Mouse (Mus musculus) ES-E14 (cell line): Measurements from ENCODE around the gene C330007P06Rik. TPM values are rescaled to one million over a fixed set of nuclear protein-coding genes. Genes with fewer than 3 reads are reported as not detected.
A peak's percentile ranks its signal among the peaks of the same experiment; 100 is the strongest.

Experiments
- DNase-seq: peaks from one replicate; pipeline ENCODE4 v3.0.0-alpha.2; 2013; ENCODE audit warnings: low read depth, low spot score
- H3K27ac ChIP-seq: 2 replicates; pipeline ENCODE4 v1.5.1; 2012; ENCODE audit warnings: low read depth, mild to moderate bottlenecking, low read length, moderate library complexity, mixed read lengths; ENCODE audit not compliant: poor library complexity, insufficient read depth, severe bottlenecking
- H3K36me3 ChIP-seq: 2 replicates; pipeline ENCODE4 v1.6.1; 2012; ENCODE audit warnings: mild to moderate bottlenecking, low read length, moderate library complexity, mixed read lengths; ENCODE audit not compliant: control insufficient read depth, poor library complexity, insufficient read depth, severe bottlenecking
- H3K4me1 ChIP-seq, 2 experiments: fragments of 150-350 bp in 1 of 2; sonication (generic) in 1 of 2; 2 replicates each; pipeline ENCODE4 v1.6.1; 2012; ENCODE audit warnings: low read length in 2 of 2, mild to moderate bottlenecking in 1 of 2, mixed read lengths in 1 of 2; ENCODE audit not compliant: control insufficient read depth in 2 of 2, insufficient read depth in 2 of 2, poor library complexity in 1 of 2
- H3K4me3 ChIP-seq, 2 experiments: fragments of 150-350 bp in 1 of 2; sonication (generic) in 1 of 2; 2 replicates each; pipeline ENCODE4 v1.5.1; 2012; ENCODE audit warnings: low read length in 2 of 2, low read depth in 1 of 2, mild to moderate bottlenecking in 1 of 2, mixed read lengths in 1 of 2; ENCODE audit not compliant: insufficient read depth in 1 of 2, poor library complexity in 1 of 2, severe bottlenecking in 1 of 2
- H3K9ac ChIP-seq: 2 replicates; pipeline ENCODE4 v1.6.1; 2012; ENCODE audit warnings: low read depth, mild to moderate bottlenecking, low read length, mixed read lengths; ENCODE audit not compliant: poor library complexity, insufficient read depth, severe bottlenecking
- H3K9me3 ChIP-seq: fragments of 150-350 bp; sonication (generic); 2 replicates; pipeline ENCODE4 v1.6.1; 2012; ENCODE audit warnings: low read depth, mild to moderate bottlenecking, low read length; ENCODE audit not compliant: control insufficient read depth, insufficient read depth
- CHD2 ChIP-seq: IDR thresholded peaks from 2 replicates; pipeline ENCODE4 v1.6.1; 2014; ENCODE audit warnings: mild to moderate bottlenecking, low read depth, low read length, inconsistent platforms
- HCFC1 ChIP-seq: IDR thresholded peaks from 2 replicates; pipeline ENCODE4 v1.6.1; 2012; ENCODE audit warnings: low read length, inconsistent platforms, borderline replicate concordance; ENCODE audit not compliant: insufficient read depth
- MAFK ChIP-seq: IDR thresholded peaks from 2 replicates; pipeline ENCODE4 v1.6.1; 2014; ENCODE audit warnings: mild to moderate bottlenecking, low read depth, low read length, inconsistent platforms; ENCODE audit not compliant: insufficient read depth
- ZC3H11A ChIP-seq: IDR thresholded peaks from 2 replicates; pipeline ENCODE4 v1.6.1; 2012; ENCODE audit warnings: low read depth, mild to moderate bottlenecking, inconsistent platforms, low read length, borderline replicate concordance
- ZNF384 ChIP-seq: IDR thresholded peaks from 2 replicates; pipeline ENCODE4 v1.6.1; 2012; ENCODE audit warnings: low read depth, low read length, inconsistent platforms
- in situ Hi-C, 2 experiments: fragments of 600-800 bp; cut with MboI; formaldehyde crosslinking; loops; one replicate each; pipeline ENCODE4 v1.15.1; 2025; ENCODE audit warnings: low sequenced_read_pairs in 2 of 2, inconsistent platforms in 1 of 2; ENCODE audit not compliant: unreplicated experiment in 2 of 2
- total RNA-seq: library from RNA; depleted of rRNA; stranded (reverse); fragments of 300-350 nt; gene quantifications from 2 replicates; pipeline ENCODE4 v1.2.3, GENCODE M21; 2012; rRNA removed

Gene C330007P06Rik
- total RNA-seq, 1 experiment, result 30.2 TPM

- Histone ChIP-seq H3K27ac (peak overlapping the region; percentile 53; the same call in 1 of the 2 replicates), H3K36me3 (peaks cover 16% of the 10 kb centered on the region), H3K9me3 (no peaks in the 10 kb centered on the region), H3K9ac (no peak overlapping the region), H3K4me1 (peaks cover 0 to 2% of the 10 kb centered on the region in 2 experiments; a peak in 1 of 4 replicates), H3K4me3 (peak overlapping the region in 1 of 2 experiments; percentile 90; a peak in 1 of 4 replicates)
- no peak for DNase-seq
- no peak for TF ChIP-seq ZNF384
- no peak for TF ChIP-seq CHD2
- in situ Hi-C loops, result no loop called here
Observed at GRCm38 (mm10) chrX:36794571-36794970, 79.3 kb downstream of the C330007P06Rik start.

- Histone ChIP-seq H3K9ac (no peak overlapping the region), H3K4me1 (0 out of 4 replicates have a peak, but pooled peaks cover 0 to 2% of the 10 kb centered on the region in 2 experiments), H3K36me3 (no peaks in the 10 kb centered on the region), H3K27ac (no peak overlapping the region), H3K9me3 (no peaks in the 10 kb centered on the region), H3K4me3 (no peak overlapping the region)
- TF ChIP-seq MAFK (no peak), HCFC1 (peak; percentile 85)
- in situ Hi-C loops, result no loop called here
- DNase-seq, result no peak
Observed at GRCm38 (mm10) chrX:36789360-36789759, 84.6 kb downstream of the C330007P06Rik start.

- Histone ChIP-seq H3K4me1 (peaks cover 0 to 3% of the 10 kb centered on the region in 2 experiments; a peak in 2 of 4 replicates), H3K9me3 (no peaks in the 10 kb centered on the region), H3K4me3 (no peak overlapping the region), H3K27ac (no peak overlapping the region), H3K36me3 (no peaks in the 10 kb centered on the region), H3K9ac (no peak overlapping the region)
- TF ChIP-seq CHD2 (no peak), HCFC1 (no peak), ZC3H11A (no peak), MAFK (no peak), ZNF384 (no peak)
- DNase-seq, result no peak
- in situ Hi-C loops, result no loop called here
Observed at GRCm38 (mm10) chrX:36777694-36778093, 96.2 kb downstream of the C330007P06Rik start.

GRCm38 (mm10) chrX:36775520-36775919 is 98.4 kb downstream of the C330007P06Rik start:
- no peak for DNase-seq
- peaks cover 0 to 6% of the 10 kb centered on the region in 2 experiments; a peak in 2 of 4 replicates for H3K4me1 ChIP-seq
- TF ChIP-seq HCFC1 (no peak), MAFK (no peak), ZC3H11A (no peak)
- no peak overlapping the region; the same call in 1 of the 2 replicates for H3K27ac ChIP-seq
- no peak overlapping the region for H3K4me3 ChIP-seq
- H3K36me3 ChIP-seq, result no peaks in the 10 kb centered on the region
- no peaks in the 10 kb centered on the region for H3K9me3 ChIP-seq
- no peak overlapping the region for H3K9ac ChIP-seq
- in situ Hi-C loops, result no loop called here

Other genes starting within 250 kb of the C330007P06Rik start
- gene Akap17b, start 228.7 kb downstream of the C330007P06Rik start, total RNA-seq, result 3.5 and 4.0 TPM in 2 replicates
- 2.1 and 3.1 TPM in 2 replicates for gene Slc25a43, start 130.5 kb downstream of the C330007P06Rik start, total RNA-seq
- 557 and 605 TPM in 2 replicates for gene Slc25a5, start 78.5 kb downstream of the C330007P06Rik start, total RNA-seq
- gene Ube2a, start 211 bp downstream of the C330007P06Rik start, total RNA-seq, result 57.3 and 77.3 TPM in 2 replicates
- gene Nkrf, start 28.8 kb upstream of the C330007P06Rik start, total RNA-seq, result 9.3 and 12.5 TPM in 2 replicates
- 6.4 TPM in 2 replicates for gene Sept6, start 117.7 kb upstream of the C330007P06Rik start, total RNA-seq
- gene Sowahd, start 174.7 kb upstream of the C330007P06Rik start, total RNA-seq, result not detected in 2 replicates
- gene Rpl39, start 211.3 kb upstream of the C330007P06Rik start, total RNA-seq, result 1,536 and 1,684 TPM in 2 replicates
- gene Upf3b, start 236.2 kb upstream of the C330007P06Rik start, total RNA-seq, result 15.0 and 18.8 TPM in 2 replicates